Comparison of ENCODE assay signal across 31 mouse cellular contexts in the genomic region with DNA sequence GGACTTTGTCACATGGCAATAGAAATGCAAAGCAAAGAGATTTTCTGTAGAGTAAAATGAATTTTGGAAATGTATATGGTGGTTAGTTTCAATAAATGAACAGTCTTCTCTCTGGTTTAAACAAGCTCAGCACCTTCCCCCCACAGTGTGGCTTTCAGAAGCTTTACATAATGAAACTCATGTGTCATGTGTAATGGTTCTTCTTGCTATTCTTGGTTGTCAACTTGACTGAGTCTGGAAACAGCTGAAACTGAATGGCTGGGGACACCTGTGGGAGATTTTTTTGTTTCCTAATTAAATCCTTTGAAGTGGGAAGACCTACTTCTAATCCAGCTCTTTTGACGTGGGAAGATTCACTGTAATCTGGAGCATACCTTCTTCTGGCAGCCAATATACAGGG.
"Had no signal": no experiment of that assay in that cellular context is flagged by ENCODE, and none has a peak within 500 bp of the region (broad histone marks: within the 10 kb centered on the region; RNA-seq: fewer than 3 reads in every experiment).

No protein-coding gene starts in this region.

- H3K27ac ChIP-seq: limb, embryonic 10.5 days; limb, embryonic 12.5 days; limb, embryonic 13.5 days; limb, embryonic 15.5 days; liver, embryonic 12.5 days; liver, embryonic 13.5 days; liver, embryonic 14.5 days; liver, embryonic 15.5 days; lung, embryonic 15.5 days; macrophage; midbrain, embryonic 10.5 days; midbrain, embryonic 12.5 days; midbrain, embryonic 13.5 days; midbrain, embryonic 15.5 days; neural tube, embryonic 12.5 days had no signal

- H3K4me1 ChIP-seq: limb, embryonic 10.5 days; limb, embryonic 12.5 days; limb, embryonic 13.5 days; limb, embryonic 15.5 days; liver, embryonic 12.5 days; liver, embryonic 13.5 days; liver, embryonic 15.5 days; lung, embryonic 15.5 days; megakaryocyte, embryonic 14.5 days; midbrain, embryonic 10.5 days; midbrain, embryonic 12.5 days; midbrain, embryonic 15.5 days had no signal

- H3K27me3 ChIP-seq: limb, embryonic 12.5 days; limb, embryonic 13.5 days; limb, embryonic 15.5 days; liver, embryonic 12.5 days; liver, embryonic 13.5 days; liver, embryonic 15.5 days; lung, embryonic 15.5 days; megakaryocyte, embryonic 14.5 days; midbrain, embryonic 12.5 days; midbrain, embryonic 13.5 days; midbrain, embryonic 15.5 days; neural tube, embryonic 12.5 days had no signal

- H3K4me2 ChIP-seq: limb, embryonic 12.5 days; limb, embryonic 13.5 days; limb, embryonic 15.5 days; liver, embryonic 11.5 days; liver, embryonic 12.5 days; liver, embryonic 13.5 days; liver, embryonic 15.5 days; lung, embryonic 14.5 days; lung, embryonic 15.5 days; midbrain, embryonic 11.5 days; midbrain, embryonic 12.5 days; midbrain, embryonic 13.5 days; midbrain, embryonic 15.5 days; neural tube, embryonic 12.5 days had no signal

- ATAC-seq: liver, embryonic 12.5 days; liver, postnatal 0 days; lung, postnatal 0 days; midbrain, embryonic 13.5 days; midbrain, embryonic 15.5 days; midbrain, embryonic 16.5 days had no signal

- H3K4me3 ChIP-seq: limb, embryonic 10.5 days; limb, embryonic 12.5 days; limb, embryonic 13.5 days; limb, embryonic 15.5 days; liver, embryonic 12.5 days; liver, embryonic 13.5 days; liver, embryonic 15.5 days; lung, embryonic 15.5 days; megakaryocyte, embryonic 14.5 days; midbrain, embryonic 10.5 days; midbrain, embryonic 12.5 days; midbrain, embryonic 13.5 days; midbrain, embryonic 15.5 days; myocyte; neural tube, embryonic 12.5 days had no signal

- H3K36me3 ChIP-seq: limb, embryonic 10.5 days; limb, embryonic 12.5 days; limb, embryonic 13.5 days; limb, embryonic 15.5 days; liver, embryonic 12.5 days; liver, embryonic 13.5 days; liver, embryonic 15.5 days; lung, embryonic 15.5 days; midbrain, embryonic 10.5 days; midbrain, embryonic 12.5 days; midbrain, embryonic 13.5 days; midbrain, embryonic 15.5 days; neural tube, embryonic 12.5 days had no signal

- H3K9me3 ChIP-seq: limb, embryonic 10.5 days; limb, embryonic 12.5 days; limb, embryonic 13.5 days; limb, embryonic 15.5 days; liver, embryonic 12.5 days; liver, embryonic 13.5 days; liver, embryonic 15.5 days; lung, embryonic 15.5 days; midbrain, embryonic 10.5 days; midbrain, embryonic 12.5 days; midbrain, embryonic 13.5 days; midbrain, embryonic 15.5 days; neural tube, embryonic 12.5 days had no signal

- H3K9ac ChIP-seq: limb, embryonic 12.5 days; limb, embryonic 13.5 days; limb, embryonic 15.5 days; liver, embryonic 12.5 days; liver, embryonic 13.5 days; liver, embryonic 14.5 days; liver, embryonic 15.5 days; liver, postnatal 0 days; lung, embryonic 14.5 days; lung, embryonic 15.5 days; midbrain, embryonic 12.5 days; midbrain, embryonic 13.5 days; midbrain, embryonic 15.5 days; neural tube, embryonic 12.5 days had no signal

- DNase-seq: left cerebral cortex, postnatal 4 days; liver; liver, embryonic 13.5 days; liver, postnatal 0 days; lung, adult 18-20 months; lung, embryonic 14.5 days; lung, postnatal 10 days; lung, postnatal 14 days; lung, postnatal 36 days; lung, postnatal 4 days; midbrain, embryonic 14.5 days had no signal
